In genomic region chr13:112090737-112091136, GRCm38 (mm10) we compare ENCODE assay signal across 30 mouse cellular contexts.
DNase-seq lines count a peak whose midpoint lies in the region; ATAC-seq and TF ChIP-seq lines count a peak whose summit lies in the region.
"Had no signal": no experiment of that assay in that cellular context is flagged by ENCODE, and none has a peak within 500 bp of the region (broad histone marks: within the 10 kb centered on the region; RNA-seq: fewer than 3 reads in every experiment).

No protein-coding gene starts in this region.

- H3K4me3 ChIP-seq in heart, embryonic 13.5 days = no peak overlapping the region
- no peak overlapping the region for H3K4me3 ChIP-seq in kidney, embryonic 16.5 days (ENCODE audit: low read length)
- H3K4me3 ChIP-seq: forebrain, embryonic 10.5 days; hindbrain, embryonic 13.5 days; limb, embryonic 13.5 days; liver, embryonic 12.5 days; midbrain, embryonic 10.5 days; myocyte; neural tube, embryonic 13.5 days had no signal

- no peaks in the 10 kb centered on the region for H3K9me3 ChIP-seq in heart, embryonic 13.5 days
- H3K9me3 ChIP-seq in kidney, embryonic 16.5 days (ENCODE audit: low read length) = no peaks in the 10 kb centered on the region
- H3K9me3 ChIP-seq: forebrain, embryonic 10.5 days; hindbrain, embryonic 13.5 days; limb, embryonic 13.5 days; liver, embryonic 12.5 days; midbrain, embryonic 10.5 days; neural tube, embryonic 13.5 days had no signal

- peaks cover 50% of the 10 kb centered on the region for H3K4me1 ChIP-seq in heart, embryonic 13.5 days
- H3K4me1 ChIP-seq in kidney, embryonic 16.5 days (ENCODE audit: insufficient read depth, low read length) = peaks cover 22% of the 10 kb centered on the region

- no peak for ATAC-seq in heart, embryonic 13.5 days (ENCODE audit: extremely low read depth, insufficient number of reproducible peaks, low FRiP score, low TSS enrichment)
- no peak for ATAC-seq in kidney, embryonic 16.5 days (ENCODE audit: low FRiP score, low TSS enrichment)
- ATAC-seq: activated CD4-positive, CD25-positive, alpha-beta regulatory T cell, adult 4 months; forebrain, embryonic 16.5 days; liver, embryonic 12.5 days; lung, postnatal 0 days; midbrain, embryonic 16.5 days had no signal

- peak; percentile 35 for DNase-seq in embryo, embryonic 10 days (ENCODE audit: low spot score)
- no peak for DNase-seq in embryo, embryonic 11 days
- DNase-seq in heart, postnatal 25 days (ENCODE audit: low spot score) = no peak
- no peak for DNase-seq in kidney, adult 18-20 months
- DNase-seq in brain, embryonic 14.5 days (ENCODE audit: low read depth) = peak; percentile 8
- DNase-seq in cerebellum, postnatal 36 days = no peak
- DNase-seq: adrenal gland, adult 8-10 months; cerebellum, adult 18-20 months; cerebellum, postnatal 14 days; gastrocnemius, postnatal 14 days; kidney, adult 8-10 months; kidney, postnatal 25 days; layer of hippocampus, postnatal 36 days; right cerebral cortex, adult 18-20 months; right cerebral cortex, postnatal 4 days; thymus, adult 2 months; thymus, postnatal 4 days had no signal

- H3K9ac ChIP-seq in heart, embryonic 13.5 days = peak overlapping the region; percentile 51
- no peak overlapping the region for H3K9ac ChIP-seq in kidney, embryonic 16.5 days (replicated peaks; ENCODE audit: low read length)
- H3K9ac ChIP-seq: hindbrain, embryonic 13.5 days; limb, embryonic 13.5 days; liver, embryonic 12.5 days; neural tube, embryonic 13.5 days had no signal

- TF ChIP-seq POLR2A in brain, embryonic 14.5 days (IDR thresholded peaks at IDR 0.05; ENCODE audit: borderline replicate concordance, extremely low read depth, insufficient read depth, insufficient read length, poor library complexity, severe bottlenecking) = no peak

- no peaks in the 10 kb centered on the region; the same call in 1 of the 2 replicates for H3K27me3 ChIP-seq in heart, embryonic 13.5 days (replicated peaks)
- no peaks in the 10 kb centered on the region for H3K27me3 ChIP-seq in kidney, embryonic 16.5 days (ENCODE audit: insufficient read depth, low read length)
- H3K27me3 ChIP-seq: hindbrain, embryonic 13.5 days; limb, embryonic 13.5 days; neural tube, embryonic 13.5 days had no signal

- peak overlapping the region; percentile 26 for H3K4me2 ChIP-seq in heart, embryonic 13.5 days
- no peak overlapping the region for H3K4me2 ChIP-seq in kidney, embryonic 16.5 days (replicated peaks; ENCODE audit: low read depth, low read length)
- H3K4me2 ChIP-seq: hindbrain, embryonic 13.5 days; limb, embryonic 13.5 days; liver, embryonic 12.5 days; neural tube, embryonic 13.5 days had no signal

- intact Hi-C loops in heart, postnatal 25 days (cut with DNase I) = no loop called here

- no peak for TF ChIP-seq CTCF in brain, embryonic 14.5 days (IDR thresholded peaks at IDR 0.05; ENCODE audit: borderline replicate concordance, extremely low read depth, insufficient read depth, insufficient read length)

- WGBS in heart, embryonic 13.5 days = 22% methylated on average over 8 of the region's 8 CpGs
- WGBS in kidney, embryonic 16.5 days = 33% methylated on average over 8 of the region's 8 CpGs

- H3K36me3 ChIP-seq in heart, embryonic 13.5 days = no peaks in the 10 kb centered on the region
- H3K36me3 ChIP-seq in kidney, embryonic 16.5 days (ENCODE audit: insufficient read depth, low read length) = no peaks in the 10 kb centered on the region
- H3K36me3 ChIP-seq: forebrain, embryonic 10.5 days; hindbrain, embryonic 13.5 days; limb, embryonic 13.5 days; liver, embryonic 12.5 days; midbrain, embryonic 10.5 days; neural tube, embryonic 13.5 days had no signal

- H3K27ac ChIP-seq in heart, embryonic 13.5 days (replicated peaks) = peak overlapping the region; percentile 80
- H3K27ac ChIP-seq in kidney, embryonic 16.5 days (ENCODE audit: low read length) = peak overlapping the region; percentile 30
- H3K27ac ChIP-seq: forebrain, embryonic 10.5 days; hindbrain, embryonic 13.5 days; limb, embryonic 13.5 days; liver, embryonic 12.5 days; midbrain, embryonic 10.5 days; neural tube, embryonic 13.5 days had no signal

Comparison
In these comparisons a context has a peak if more than half of its experiments do, and no peak if none do; other contexts are left out.
1. DNase-seq: peak in embryo, embryonic 10 days (single experiment) and brain, embryonic 14.5 days (single experiment); none in embryo, embryonic 11 days (single experiment), heart, postnatal 25 days (single experiment), kidney, adult 18-20 months (single experiment) and cerebellum, postnatal 36 days (0 of 2).